Mouse (Mus musculus) neutrophil, adult 5-6 weeks (primary cell): ENCODE results near the gene Ror2. TPM values are rescaled to one million over a fixed set of nuclear protein-coding genes. Genes with fewer than 3 reads are reported as not detected.

ENCODE experiments used
- total RNA-seq: library from RNA; stranded (forward); fragments of 200-1000 nt; gene quantifications from 2 replicates; pipeline ENCODE4 v1.2.3, GENCODE M21; 2017

Ror2 gene
- total RNA-seq, 1 experiment from 2014 or later, result not detected

Other genes starting within 250 kb of the Ror2 start
- gene Sptlc1, start 91.3 kb upstream of the Ror2 start, total RNA-seq, result 40.9 and 44.9 TPM in 2 replicates
- not detected in 2 replicates for gene Msx2, start 186.9 kb upstream of the Ror2 start, total RNA-seq